Mouse (Mus musculus) adrenal gland, adult 2 months (tissue): ENCODE measurements at regions not wholly inside any gene's neighbourhood (a gene's known extent, or its start where the extent isn't known, plus 50 kb on each side); places are given as distances from the start of the nearest gene placed in this dataset.

Experiments used
- DNase-seq: peaks from one replicate; pipeline ENCODE4 v3.0.0; 2021

- no peak for DNase-seq
Measured at GRCm38 (mm10) chr10:56892666-56893209, 515.6 kb downstream of the Gja1 start.

DNA sequence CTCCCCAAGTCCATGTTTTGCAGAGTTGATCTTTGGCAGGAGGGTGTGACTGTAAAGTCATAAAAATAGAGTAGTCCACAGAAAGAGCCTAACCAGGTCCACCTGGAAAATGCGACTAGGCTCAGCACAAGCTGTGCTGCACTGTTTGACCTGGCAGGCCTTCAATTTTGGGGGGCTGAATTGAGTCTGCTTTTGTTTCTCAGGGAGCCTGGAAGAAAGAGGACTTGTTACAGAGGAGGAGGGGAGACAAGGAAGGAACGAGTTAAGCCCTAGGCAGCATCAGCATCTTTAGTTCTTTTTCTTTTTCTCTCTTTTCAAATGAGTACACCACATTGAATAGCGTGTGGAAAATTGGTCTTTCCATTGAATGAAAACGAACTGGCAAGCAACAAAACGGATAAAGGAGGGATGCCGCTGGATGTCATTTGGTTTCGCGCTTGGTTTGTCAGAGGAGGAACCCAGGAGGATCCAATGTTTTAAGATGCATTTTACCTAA lies 516.1 kb downstream of the Gja1 start:
- no peak for DNase-seq

GRCm38 (mm10) chr10:56899640-56900274 lies 522.6 kb downstream of the Gja1 start:
- DNase-seq: no peak

DNA sequence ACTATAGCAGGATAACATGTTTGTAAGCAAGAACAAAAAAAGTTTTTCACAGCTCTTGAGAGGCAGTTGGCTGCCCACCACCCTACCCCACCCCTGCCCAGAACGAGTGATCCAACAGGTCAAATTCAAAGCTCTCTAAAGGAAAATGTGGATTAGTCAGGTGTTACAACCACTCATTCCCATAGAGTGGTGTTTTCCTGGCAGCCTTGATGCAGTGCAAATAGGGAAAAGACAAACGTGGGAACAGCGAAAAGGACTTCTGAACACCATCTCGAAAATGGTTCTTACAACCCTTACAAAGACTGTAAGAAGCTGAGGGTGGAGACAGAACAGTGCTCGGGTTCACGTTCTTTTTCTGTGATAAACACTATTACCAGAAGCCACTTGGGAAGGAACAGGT lies 523.8 kb downstream of the Gja1 start:
- DNase-seq: no peak

- DNase-seq: no peak
Measured at GRCm38 (mm10) chr10:56912711-56913110, 535.6 kb downstream of the Gja1 start.

DNA sequence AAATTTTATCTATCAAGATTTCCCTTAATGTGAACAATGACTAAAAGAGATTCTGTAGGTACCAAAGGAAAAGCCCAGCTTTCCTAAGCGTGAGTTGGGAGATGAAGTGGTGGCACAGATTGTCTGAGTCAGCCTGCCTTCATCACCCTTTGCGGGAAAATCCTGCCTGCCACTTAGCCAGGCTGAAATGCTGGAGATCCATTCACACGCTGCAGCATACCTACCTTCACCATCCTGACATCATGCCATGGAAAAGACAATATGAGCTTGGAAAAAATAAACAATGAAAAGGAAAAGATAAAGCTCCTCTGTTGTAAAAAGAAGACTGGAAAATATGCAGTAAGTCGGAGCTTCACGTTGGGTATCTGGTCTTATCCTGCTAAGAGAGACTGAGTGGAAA lies 537.0 kb downstream of the Gja1 start:
- DNase-seq: no peak

- DNase-seq: no peak
Measured at GRCm38 (mm10) chr10:56918412-56918811, 541.3 kb downstream of the Gja1 start.

- DNase-seq: peak; percentile 68
Measured at GRCm38 (mm10) chr10:56920711-56921672, 543.9 kb downstream of the Gja1 start.

- DNase-seq: peak; percentile 13
Measured at GRCm38 (mm10) chr10:56935174-56935573, 551.0 kb upstream of the Hsf2 start.

DNA sequence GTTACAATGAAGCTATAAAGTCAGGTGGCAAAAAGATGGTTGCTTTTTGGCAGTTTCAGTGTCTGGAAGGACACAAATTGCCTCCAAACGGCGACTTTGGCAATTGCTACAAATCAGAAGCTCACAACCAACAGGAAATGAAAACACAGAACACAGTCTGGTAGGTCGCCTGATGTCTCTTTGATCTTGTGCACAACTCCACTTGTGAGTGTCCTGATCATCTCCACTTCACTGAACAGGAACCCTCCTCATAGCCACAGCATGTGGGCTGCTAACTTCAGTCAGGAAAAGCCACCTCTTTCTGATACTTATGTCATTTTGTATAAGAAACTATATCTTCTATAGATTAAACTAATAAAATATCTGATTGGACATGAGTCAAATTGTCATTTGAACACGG lies 544.2 kb upstream of the Hsf2 start:
- no peak for DNase-seq

GRCm38 (mm10) chr10:56944434-56945145 lies 541.6 kb upstream of the Hsf2 start:
- no peak for DNase-seq

- no peak for DNase-seq
Measured at GRCm38 (mm10) chr10:56956728-56957127, 529.5 kb upstream of the Hsf2 start.

GRCm38 (mm10) chr10:56962096-56962807 lies 523.9 kb upstream of the Hsf2 start:
- no peak for DNase-seq

- peak; percentile 6 for DNase-seq
Measured at GRCm38 (mm10) chr10:56963215-56963614, 523.0 kb upstream of the Hsf2 start.

GRCm38 (mm10) chr10:56968913-56969312 lies 517.3 kb upstream of the Hsf2 start:
- DNase-seq: no peak

GRCm38 (mm10) chr10:56974812-56975211 lies 511.4 kb upstream of the Hsf2 start:
- DNase-seq: no peak

DNA sequence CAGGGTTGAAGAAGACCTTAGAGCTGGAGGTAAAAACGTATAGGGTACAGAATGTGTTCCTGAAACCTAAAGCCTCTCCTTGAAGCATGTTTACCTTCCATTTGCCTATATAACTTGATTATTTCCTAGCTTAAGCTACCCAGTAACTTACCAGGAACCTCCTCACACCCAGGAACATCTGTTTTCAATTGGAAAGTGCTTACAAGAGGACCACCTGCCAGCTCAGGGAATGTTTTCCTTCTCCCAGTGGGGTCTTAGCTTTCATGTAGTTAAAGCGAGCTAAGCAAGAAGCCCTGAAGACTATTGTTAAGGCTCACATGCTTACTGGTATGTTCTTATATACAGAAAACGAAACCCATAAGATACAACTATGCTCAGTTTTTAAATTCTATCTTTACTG lies 506.6 kb upstream of the Hsf2 start:
- DNase-seq: no peak

DNA sequence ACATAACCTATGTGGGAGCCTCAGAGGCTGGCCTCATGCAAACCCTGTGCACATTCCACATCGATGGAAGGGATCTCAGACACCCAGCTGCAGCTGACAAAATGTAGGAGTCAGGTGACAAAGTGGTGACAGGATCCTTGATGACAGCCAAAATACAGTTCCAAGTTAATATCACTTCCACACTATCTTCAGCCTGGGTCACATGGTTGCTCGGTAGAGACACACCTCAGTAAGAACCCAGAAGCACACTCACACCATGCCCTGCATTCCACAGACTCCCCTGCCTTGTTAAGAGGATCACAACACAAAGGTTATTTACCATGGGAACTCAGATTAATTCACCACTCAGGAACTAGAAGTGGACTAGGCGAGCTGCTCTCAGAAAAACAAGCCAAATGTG lies 505.4 kb upstream of the Hsf2 start:
- no peak for DNase-seq

DNA sequence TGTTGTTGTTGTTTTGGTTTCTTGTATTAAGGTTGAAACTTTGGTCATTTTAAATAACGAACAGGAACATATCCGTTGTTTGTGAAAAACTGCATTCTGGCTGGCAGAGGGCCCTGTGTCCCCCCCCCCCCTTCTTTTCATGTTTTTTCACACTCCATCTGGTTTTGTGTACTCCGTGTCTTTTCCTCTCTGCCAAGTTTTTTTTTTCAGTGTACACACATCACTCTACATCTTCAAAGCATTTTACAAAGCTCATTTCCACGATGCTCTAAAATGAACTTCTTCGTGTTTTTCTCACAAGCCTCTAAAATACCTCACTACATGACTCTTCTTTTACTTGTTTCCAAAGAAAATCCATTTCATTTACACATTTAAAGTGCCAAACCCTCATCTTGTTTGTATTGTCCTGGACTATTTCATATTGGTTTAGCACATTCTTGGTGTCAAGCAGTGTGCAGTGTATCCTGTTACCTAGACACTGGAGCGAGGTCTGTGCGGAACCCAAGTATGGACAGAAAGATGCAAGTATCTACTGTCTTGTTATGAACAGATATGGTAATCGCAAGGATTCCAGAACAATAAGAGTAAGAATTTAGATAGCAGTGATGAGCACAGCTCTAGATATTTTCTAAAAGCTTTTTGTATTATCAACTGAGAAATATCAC lies 503.5 kb upstream of the Hsf2 start:
- DNase-seq: no peak

DNA sequence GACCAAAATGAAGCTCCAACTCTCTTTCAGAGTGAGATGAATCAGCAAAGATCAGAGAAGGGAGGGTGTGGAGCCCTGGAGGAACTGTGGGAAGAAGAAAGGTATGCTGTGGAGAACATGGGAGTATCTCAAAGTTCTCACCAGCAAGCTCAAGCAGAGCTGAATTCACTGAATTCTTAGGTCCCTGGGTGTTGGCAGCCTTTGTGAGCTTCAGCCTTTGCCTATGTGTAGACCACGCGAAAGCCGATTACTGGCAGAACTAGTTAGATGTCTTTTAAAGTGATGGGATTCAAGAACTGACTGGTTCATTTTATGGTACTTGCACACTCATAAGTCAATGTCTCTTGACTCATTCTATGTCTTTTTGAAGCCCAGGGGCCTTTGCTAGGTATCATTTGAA lies 491.2 kb upstream of the Hsf2 start:
- DNase-seq: no peak
